Mouse (Mus musculus) c-Kit-positive CD71-positive TER-119-negative erythroid progenitor cells, embryonic 14.5 days (primary cell): ENCODE measurements around the gene Sh3yl1.
A peak's percentile ranks its signal among the peaks of the same experiment; 100 is the strongest.

ENCODE experiments used
- DNase-seq: peaks from one replicate; pipeline ENCODE4 v3.0.0-alpha.2; 2013; ENCODE audit warnings: low read depth

Gene Sh3yl1

GRCm38 (mm10) chr12:30944197-30944596 is 32.7 kb downstream of the Sh3yl1 start:
- no peak for DNase-seq

DNA sequence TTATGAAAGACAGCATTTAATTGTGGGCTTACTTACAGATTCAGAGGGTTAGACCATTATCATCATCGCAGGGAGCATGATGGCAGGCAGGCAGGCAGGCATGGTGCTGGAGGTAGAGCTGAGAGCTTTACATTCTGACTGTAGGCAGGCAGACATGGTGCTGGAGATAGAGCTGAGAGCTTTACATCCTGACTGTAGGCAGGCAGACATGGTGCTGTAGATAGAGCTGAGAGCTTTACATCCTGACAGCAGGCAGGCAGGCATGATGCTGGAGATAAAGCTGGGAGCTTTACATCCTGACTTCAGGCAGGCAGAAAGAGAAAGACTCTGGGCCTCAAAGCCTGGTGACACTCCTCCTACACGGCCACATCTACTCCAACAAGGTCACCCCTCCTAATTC is 59.2 kb downstream of the Sh3yl1 start:
- no peak for DNase-seq

DNA sequence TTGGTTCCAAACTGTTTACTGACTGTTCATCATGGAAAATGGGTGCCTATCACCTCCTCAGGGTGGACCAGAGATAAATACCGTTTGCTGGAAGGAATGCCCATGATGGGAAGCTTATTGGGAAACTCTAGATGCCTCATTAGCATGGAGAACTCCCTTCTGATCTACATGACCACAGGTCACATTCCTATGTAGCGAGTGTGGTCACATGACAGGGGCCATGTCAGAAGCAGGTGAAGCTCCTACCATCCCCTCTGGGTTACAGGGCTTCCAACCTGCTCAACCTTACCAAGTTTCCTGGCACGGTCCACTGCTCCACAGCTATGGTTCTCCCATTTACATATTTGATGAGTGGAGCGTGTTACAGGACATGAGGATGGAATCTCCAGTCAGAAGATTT is 92.3 kb downstream of the Sh3yl1 start:
- no peak for DNase-seq

DNA sequence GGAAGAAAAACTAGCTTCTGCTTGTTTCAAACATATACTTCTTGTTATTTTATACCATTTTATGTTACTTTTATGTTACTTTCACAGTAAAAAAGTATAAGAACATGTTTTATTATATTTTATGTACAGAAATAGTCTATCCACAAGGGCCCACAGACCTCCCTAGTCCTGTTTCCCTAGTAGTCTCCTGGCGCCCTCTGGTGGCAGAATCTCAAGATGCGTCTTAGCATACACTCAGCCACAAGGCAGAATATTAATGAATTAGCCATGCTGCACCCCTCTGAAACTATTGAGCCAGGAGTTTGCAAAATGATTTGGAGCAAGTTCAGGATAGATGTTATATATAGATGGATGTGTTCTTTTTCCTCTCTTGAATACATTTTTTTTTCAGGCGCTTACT is 93.5 kb downstream of the Sh3yl1 start:
- peak; percentile 71 for DNase-seq

DNA sequence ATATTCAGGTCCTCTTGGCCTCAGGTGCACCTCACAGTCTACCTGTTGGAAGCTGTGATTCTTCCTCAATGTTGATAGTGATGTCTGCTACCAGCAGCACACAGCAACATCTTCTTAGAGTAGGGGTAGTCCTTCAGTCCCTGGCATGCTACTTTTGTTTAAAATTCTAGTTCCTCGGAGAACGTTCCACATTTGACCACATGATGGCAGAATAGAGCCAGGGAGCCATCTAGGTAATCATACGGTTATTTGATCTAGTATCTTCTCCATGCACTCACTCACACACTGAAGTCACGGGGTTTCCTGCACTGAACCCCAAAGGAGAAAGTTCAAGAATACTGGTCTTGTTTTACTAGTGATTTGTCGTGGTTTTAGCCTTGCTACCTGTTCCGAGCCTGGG is 96.7 kb downstream of the Sh3yl1 start:
- DNase-seq, result peak; percentile 20
